Mouse (Mus musculus): ENCODE results near the gene Tnfaip8l1.
A peak's percentile ranks its signal among the peaks of the same experiment; 100 is the strongest.

Tnfaip8l1 gene

GRCm38 (mm10) chr17:56175416-56175815 is 13.1 kb downstream of the Tnfaip8l1 start:
- DNase-seq (ENCODE audit: low read depth, low spot score) = no peak

- peak; percentile 31 for DNase-seq (ENCODE audit: low read depth, low spot score)
These were observed 20.8 kb downstream of the Tnfaip8l1 start for GRCm38 (mm10) chr17:56182975-56183657.

- peak; percentile 95 for DNase-seq (ENCODE audit: low read depth, low spot score)
These were observed 21.4 kb downstream of the Tnfaip8l1 start, which contains the start of gene Mydgf for GRCm38 (mm10) chr17:56183658-56184103. Gene Mydgf, minus strand, starts transcription at chr17:56183920.

DNA sequence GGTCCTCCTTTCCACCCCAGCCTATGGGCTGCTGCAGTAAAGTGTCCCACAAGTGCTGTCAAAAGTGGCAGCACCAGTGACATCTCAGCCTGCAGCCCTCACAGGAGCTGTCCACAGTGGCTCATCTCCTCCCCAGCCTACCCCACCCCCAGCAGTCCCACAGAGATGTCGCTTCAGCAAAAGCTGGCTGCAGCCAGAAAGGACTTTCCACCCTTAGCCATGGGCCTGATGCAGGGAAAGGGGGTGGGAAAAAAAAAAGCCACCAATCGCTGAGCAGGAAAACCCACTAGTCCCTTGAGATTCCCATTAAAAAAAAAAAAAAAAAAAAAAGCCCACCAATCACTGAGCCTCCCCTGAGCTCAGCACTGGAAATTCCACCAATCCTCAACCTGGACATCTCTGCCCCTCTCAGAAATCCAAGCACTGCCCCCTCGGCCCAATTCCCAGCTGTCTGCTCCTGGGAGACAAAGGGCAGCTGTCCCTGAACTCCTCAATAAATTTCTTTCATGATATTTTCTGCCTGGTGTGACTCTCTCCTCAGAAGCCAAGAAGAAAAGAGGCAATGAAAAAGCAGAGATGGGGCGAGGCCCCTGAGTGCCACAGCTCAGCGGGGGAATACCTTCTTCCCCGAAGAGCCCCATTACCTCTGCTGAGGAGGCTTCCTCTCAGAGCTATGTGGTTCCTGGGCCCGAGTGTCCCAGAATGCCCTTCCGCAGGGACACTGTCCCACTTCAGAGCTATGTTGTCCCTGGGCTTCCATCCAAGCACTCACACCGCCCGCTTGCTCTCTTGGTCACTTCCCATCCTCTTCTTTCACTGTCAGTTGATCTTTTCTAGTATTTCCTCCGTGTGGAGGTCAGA is 23.2 kb downstream of the Tnfaip8l1 start:
- no peak for DNase-seq (ENCODE audit: low read depth, low spot score)

DNA sequence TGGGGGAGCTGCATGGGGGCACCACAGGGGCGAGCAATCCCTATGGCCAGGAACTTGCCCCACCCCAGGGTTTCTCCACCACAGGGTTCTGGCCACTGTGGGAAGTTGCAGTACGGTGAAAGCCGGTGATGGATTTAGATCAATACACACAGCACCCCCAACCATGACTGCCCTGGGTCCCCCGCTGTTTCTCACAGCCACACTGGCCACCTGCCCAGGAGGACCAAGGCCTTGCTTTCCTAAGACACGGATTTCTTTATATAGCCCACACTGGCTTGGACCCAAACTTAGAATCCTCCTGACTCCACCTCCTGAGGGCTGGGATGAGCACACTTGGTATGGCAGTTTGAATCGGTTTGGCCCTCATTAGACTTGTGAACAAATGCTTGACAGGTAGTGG is 29.0 kb downstream of the Tnfaip8l1 start:
- no peak for DNase-seq (ENCODE audit: low read depth, low spot score)

- DNase-seq (ENCODE audit: low read depth, low spot score) = no peak
These were observed 32.1 kb downstream of the Tnfaip8l1 start for GRCm38 (mm10) chr17:56194357-56194756.

DNA sequence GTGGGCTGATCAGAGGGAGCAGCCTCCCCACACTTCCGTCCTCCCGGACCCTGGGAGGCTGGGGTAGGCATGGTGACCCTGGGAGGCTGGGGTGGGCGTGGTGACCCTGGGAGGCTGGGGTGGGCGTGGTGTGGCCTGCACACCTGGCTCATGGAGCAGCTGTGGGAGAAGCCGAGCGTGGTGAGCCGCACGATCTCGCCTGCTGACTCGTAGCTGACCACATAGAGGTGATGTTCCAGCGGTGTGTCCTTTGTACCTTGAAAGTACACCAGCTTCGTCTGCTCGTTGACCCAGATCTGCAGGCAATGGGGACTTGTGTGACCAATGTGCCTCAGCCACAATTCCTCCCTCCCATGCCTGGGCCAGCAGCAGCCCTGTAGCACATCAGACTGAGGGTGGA is 32.5 kb downstream of the Tnfaip8l1 start:
- no peak for DNase-seq (ENCODE audit: low read depth, low spot score)

DNA sequence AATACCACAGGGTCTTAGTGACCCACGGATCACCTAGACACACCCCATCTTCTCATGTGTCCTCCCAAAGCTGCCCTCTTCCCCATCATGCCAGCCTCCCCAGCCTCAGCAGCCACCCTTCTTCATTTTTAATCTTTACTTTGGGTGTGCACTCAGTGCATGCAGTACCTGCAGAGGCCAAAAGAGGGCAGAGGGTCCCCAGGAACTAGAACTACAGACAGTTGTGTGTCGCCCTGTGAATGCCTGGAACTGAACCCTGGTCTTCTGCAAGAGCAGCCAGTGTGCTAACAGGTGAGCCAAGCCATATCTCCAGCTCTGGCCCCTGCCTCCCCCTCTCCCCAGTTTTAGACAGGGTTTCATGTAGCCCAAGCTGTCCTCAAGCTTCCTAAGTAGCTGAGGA is 34.6 kb downstream of the Tnfaip8l1 start:
- peak; percentile 42 for DNase-seq (ENCODE audit: low read depth, low spot score)

GRCm38 (mm10) chr17:56200586-56200985 is 38.3 kb downstream of the Tnfaip8l1 start:
- DNase-seq (ENCODE audit: low read depth, low spot score) = peak; percentile 18

GRCm38 (mm10) chr17:56201642-56202041 is 39.4 kb downstream of the Tnfaip8l1 start:
- DNase-seq (ENCODE audit: low read depth, low spot score) = no peak

- DNase-seq (ENCODE audit: low read depth, low spot score) = no peak
These were observed 40.2 kb downstream of the Tnfaip8l1 start for GRCm38 (mm10) chr17:56202476-56202875.

- no peak for DNase-seq (ENCODE audit: low read depth, low spot score)
These were observed 41.5 kb downstream of the Tnfaip8l1 start for GRCm38 (mm10) chr17:56203729-56204128.

GRCm38 (mm10) chr17:56206276-56206884 is 44.1 kb downstream of the Tnfaip8l1 start:
- no peak for DNase-seq (ENCODE audit: low read depth, low spot score)

- DNase-seq (ENCODE audit: low read depth, low spot score) = no peak
These were observed 44.9 kb downstream of the Tnfaip8l1 start for GRCm38 (mm10) chr17:56206986-56207674.

DNA sequence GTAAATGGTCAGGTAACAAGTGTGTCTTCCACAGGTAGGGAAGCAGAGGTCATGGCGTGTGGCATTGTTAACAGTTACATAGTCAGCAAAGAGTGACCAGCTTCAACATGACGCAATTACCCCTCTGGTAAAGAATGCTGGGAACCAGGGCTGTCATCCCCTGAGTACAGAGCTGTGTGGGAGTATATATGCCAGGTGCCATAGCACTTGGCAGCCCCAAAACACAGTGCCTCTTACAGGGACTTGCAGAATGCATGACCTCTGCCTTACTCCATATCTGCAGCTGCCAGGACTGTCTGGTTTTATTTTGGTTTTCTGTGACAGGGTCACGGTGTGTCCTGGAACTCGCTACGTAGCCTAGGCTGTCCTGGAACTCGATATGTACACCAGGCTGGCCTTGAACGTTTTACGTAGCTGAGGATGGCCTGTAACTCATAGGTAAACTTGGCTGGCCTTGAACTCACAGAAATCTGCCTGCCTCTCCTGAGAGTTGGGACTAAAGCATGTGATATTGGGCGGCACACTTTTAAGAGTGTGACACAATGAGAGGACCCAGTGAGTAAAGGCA is 45.8 kb downstream of the Tnfaip8l1 start:
- no peak for DNase-seq (ENCODE audit: low read depth, low spot score)

DNA sequence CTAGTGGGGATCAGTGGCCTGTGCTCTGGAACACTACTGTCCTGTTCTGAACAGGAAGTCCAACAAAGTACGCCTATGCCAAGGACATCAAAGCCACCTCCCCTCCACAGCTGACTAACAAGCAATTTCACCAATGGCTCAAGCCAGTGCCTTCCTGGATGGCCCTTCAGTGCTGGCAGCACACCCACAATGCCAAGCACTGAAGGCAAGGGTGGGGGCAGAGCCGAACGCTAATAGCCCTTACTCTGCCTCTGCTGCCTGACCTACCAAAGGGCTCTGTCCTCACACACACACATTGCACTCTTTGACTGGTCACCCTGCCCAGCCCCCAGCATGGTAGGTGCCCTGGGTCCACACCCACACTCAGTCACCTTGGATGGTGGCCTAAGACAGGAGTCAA is 46.5 kb downstream of the Tnfaip8l1 start:
- no peak for DNase-seq (ENCODE audit: low read depth, low spot score)

DNA sequence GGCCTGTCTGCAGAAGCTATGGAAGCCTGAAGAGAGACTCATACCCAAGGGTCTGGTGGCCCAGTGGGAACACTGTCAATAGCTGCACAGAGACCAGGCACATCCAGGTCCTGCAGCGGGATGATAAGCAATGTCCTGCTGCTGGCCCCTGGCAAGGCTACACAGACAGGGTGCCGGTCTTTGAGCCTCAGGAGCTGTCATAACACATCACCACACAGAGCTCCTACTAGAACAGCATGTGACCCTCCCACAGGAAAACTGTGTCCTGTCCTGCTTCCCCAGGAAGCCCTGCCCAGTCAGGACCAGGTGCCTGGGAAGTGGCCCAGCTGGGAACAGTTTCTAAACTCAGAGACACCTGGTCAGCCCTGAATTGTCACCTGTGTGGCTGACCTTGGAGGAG is 48.8 kb downstream of the Tnfaip8l1 start:
- no peak for DNase-seq (ENCODE audit: low read depth, low spot score)

- DNase-seq (ENCODE audit: low read depth, low spot score) = no peak
These were observed 50.4 kb downstream of the Tnfaip8l1 start for GRCm38 (mm10) chr17:56212676-56213075.

GRCm38 (mm10) chr17:56214229-56214628 is 52.0 kb downstream of the Tnfaip8l1 start:
- no peak for DNase-seq (ENCODE audit: low read depth, low spot score)

DNA sequence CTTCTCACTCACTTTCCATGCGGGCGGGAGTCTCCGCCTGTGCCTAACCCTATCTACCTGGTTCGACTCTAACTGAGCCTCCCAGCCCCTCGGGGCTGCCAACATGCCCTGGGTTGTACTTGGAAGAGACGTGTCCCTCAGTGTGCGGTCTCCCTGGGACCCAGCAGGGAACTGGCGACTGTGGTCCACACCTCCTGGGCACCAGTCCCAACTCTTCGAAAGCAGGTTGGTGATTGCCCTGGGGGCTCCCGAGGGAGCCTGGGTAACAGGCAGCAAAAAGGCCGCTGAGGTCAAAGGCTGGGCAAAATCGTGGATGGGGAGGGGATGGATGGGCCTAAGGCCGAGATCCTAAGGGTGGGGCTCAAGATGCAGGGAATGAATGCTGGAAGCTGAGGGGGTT is 55.4 kb downstream of the Tnfaip8l1 start:
- no peak for DNase-seq (ENCODE audit: low read depth, low spot score)

All from A20 (cell line).